In the genomic region with DNA sequence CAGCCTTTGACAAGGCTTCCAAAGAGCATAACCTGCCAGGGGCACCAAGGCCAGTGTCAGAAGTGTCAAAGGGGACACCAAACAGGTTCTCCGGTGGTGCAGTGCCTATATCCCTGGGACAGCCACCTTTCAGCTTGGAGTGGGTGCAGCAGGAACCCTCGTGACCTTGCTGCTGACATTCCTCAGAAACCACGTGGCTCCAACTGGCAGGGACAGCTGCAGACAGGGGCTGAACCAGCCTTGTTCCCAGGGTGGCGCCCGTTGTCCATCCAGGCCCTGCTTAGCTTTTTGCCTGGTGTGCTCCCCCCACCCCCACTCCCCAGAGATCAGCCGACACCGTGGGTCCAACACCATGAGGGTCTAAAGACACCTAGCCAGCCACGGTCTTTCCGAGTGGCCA, we compare ENCODE assay signal across 9 mouse cellular contexts. TPM values are rescaled to one million over a fixed set of nuclear protein-coding genes. Genes with fewer than 3 reads are reported as not detected.
A peak's percentile ranks its signal among the peaks of the same experiment; 100 is the strongest.
DNase-seq lines count a peak whose midpoint lies in the region; ATAC-seq and TF ChIP-seq lines count a peak whose summit lies in the region.
"Had no signal": no experiment of that assay in that cellular context is flagged by ENCODE, and none has a peak within 500 bp of the region (broad histone marks: within the 10 kb centered on the region; RNA-seq: fewer than 3 reads in every experiment).

A gene (plus strand): TSS at position 236 of the 400 bp plus-strand sequence.

- peak within 1 kb of the TSS; percentile 75 for H3K4me3 ChIP-seq in gastrocnemius, adult 2 months
- no peak within 1 kb of the TSS for H3K4me3 ChIP-seq in lung, postnatal 0 days (ENCODE audit: low read depth, low read length)
- no peak within 1 kb of the TSS for H3K4me3 ChIP-seq in liver, embryonic 12.5 days
- H3K4me3 ChIP-seq: neural tube, embryonic 13.5 days had no signal

- H3K9ac ChIP-seq in lung, postnatal 0 days (replicated peaks; ENCODE audit: low read depth), result no peak within 1 kb of the TSS
- H3K9ac ChIP-seq in liver, embryonic 12.5 days, result no peak within 1 kb of the TSS
- H3K9ac ChIP-seq: neural tube, embryonic 13.5 days had no signal

- no peak within 1 kb of the TSS for H3K4me2 ChIP-seq in lung, postnatal 0 days (replicated peaks; ENCODE audit: low read depth, low read length)
- H3K4me2 ChIP-seq in liver, embryonic 12.5 days, result no peak within 1 kb of the TSS
- H3K4me2 ChIP-seq: neural tube, embryonic 13.5 days had no signal

- no peaks in the 10 kb centered on the region for H3K9me3 ChIP-seq in lung, postnatal 0 days (ENCODE audit: low read length)
- H3K9me3 ChIP-seq in liver, embryonic 12.5 days (replicated peaks), result no peaks in the 10 kb centered on the region
- H3K9me3 ChIP-seq: neural tube, embryonic 13.5 days had no signal

- no peaks in the 10 kb centered on the region for H3K36me3 ChIP-seq in lung, postnatal 0 days (ENCODE audit: insufficient read depth, low read length)
- H3K36me3 ChIP-seq in liver, embryonic 12.5 days, result no peaks in the 10 kb centered on the region
- H3K36me3 ChIP-seq: neural tube, embryonic 13.5 days had no signal

- no peaks in the 10 kb centered on the region for H3K27me3 ChIP-seq in lung, postnatal 0 days (replicated peaks; ENCODE audit: insufficient read depth, low read length)
- H3K27me3 ChIP-seq in liver, embryonic 12.5 days (replicated peaks), result no peaks in the 10 kb centered on the region
- H3K27me3 ChIP-seq: neural tube, embryonic 13.5 days had no signal

- no peak for TF ChIP-seq EP300 in lung, postnatal 0 days (IDR thresholded peaks at IDR 0.05)

- intact Hi-C loops in gastrocnemius, adult 2 months (cut with DNase I), result loop anchor here (2.0 to 10.0 kb wide), 2 partner anchors 95 to 161 kb away; a partner anchor contains a TSS
- intact Hi-C loops in heart, postnatal 36 days (cut with DNase I), result no loop called here

- peak; percentile 67 for DNase-seq in adrenal gland, postnatal 10 days
- peak; percentile 91 for DNase-seq in gastrocnemius, adult 2 months
- DNase-seq in heart, postnatal 36 days, result peak; percentile 49 to 56
- DNase-seq in lung, postnatal 0 days (ENCODE audit: low spot score), result peak; percentile 56
- DNase-seq in thymus, postnatal 4 days, result no peak
- no peak for DNase-seq in spleen, postnatal 14 days (ENCODE audit: low spot score in 2 of 2)
- DNase-seq: embryo, embryonic 11 days had no signal

- H3K4me1 ChIP-seq in lung, postnatal 0 days (ENCODE audit: insufficient read depth, low read depth, low read length), result no peaks in the 10 kb centered on the region
- peaks cover 11% of the 10 kb centered on the region for H3K4me1 ChIP-seq in liver, embryonic 12.5 days
- H3K4me1 ChIP-seq: neural tube, embryonic 13.5 days had no signal

- TF ChIP-seq CTCF in gastrocnemius, adult 2 months (IDR thresholded peaks at IDR 0.05), result no peak; the same call in 1 of the 2 replicates
- no peak for TF ChIP-seq CTCF in lung, postnatal 0 days (IDR thresholded peaks at IDR 0.05)

- ATAC-seq in lung, postnatal 0 days, result peak; percentile 88
- ATAC-seq in liver, embryonic 12.5 days, result no peak

- peak within 1 kb of the TSS; percentile 94 for H3K27ac ChIP-seq in gastrocnemius, adult 2 months
- no peak within 1 kb of the TSS for H3K27ac ChIP-seq in lung, postnatal 0 days (ENCODE audit: low read length)
- H3K27ac ChIP-seq in liver, embryonic 12.5 days, result no peak within 1 kb of the TSS
- H3K27ac ChIP-seq: neural tube, embryonic 13.5 days had no signal

- WGBS in lung, postnatal 0 days, result 31% methylated on average over 9 of the region's 9 CpGs
- 72% methylated on average over 9 of the region's 9 CpGs for WGBS in liver, embryonic 12.5 days (ENCODE audit: insufficient replicate concordance)

RNA-seq across cellular contexts. Expression of the gene that starts here (rescaled TPM):
- total RNA-seq in adrenal gland, postnatal 10 days (2021), result 1 to 10 TPM; 1.7 to 5.0 TPM
- 10 to 100 TPM; 28.3 to 30.2 TPM for total RNA-seq in gastrocnemius, adult 2 months (2021)
- 10 to 100 TPM; 16.9 to 17.8 TPM for total RNA-seq in heart, postnatal 36 days (2021)
- polyA plus RNA-seq in lung, postnatal 0 days (2015; fragmentation: Nextera tagmentation; extraction: Ambion mirVana), result 0.84 and 1.8 TPM in 2 replicates
- 0.57 and 0.94 TPM in 2 replicates for polyA plus RNA-seq in liver, embryonic 12.5 days (2016; fragmentation: Nextera tagmentation; extraction: Ambion mirVana)

Comparison
In these comparisons a context has a peak if more than half of its experiments do, and no peak if none do; other contexts are left out.
1. DNase-seq: peak in adrenal gland, postnatal 10 days (single experiment), gastrocnemius, adult 2 months (single experiment), heart, postnatal 36 days (2 of 2) and lung, postnatal 0 days (single experiment); none in thymus, postnatal 4 days (single experiment) and spleen, postnatal 14 days (0 of 2).